Mouse (Mus musculus): ENCODE measurements around the gene Trpc7. TPM values are rescaled to one million over a fixed set of nuclear protein-coding genes. Genes with fewer than 3 reads are reported as not detected.

Trpc7 gene
- polyA plus RNA-seq, 1 experiment from 2014 or later, result 0.20 TPM

- 78% methylated on average over 7 of the region's 7 CpGs for WGBS
- Histone ChIP-seq H3K4me3 (ENCODE audit: low read depth, low read length) (no peak overlapping the region), H3K9ac (ENCODE audit: low read depth, low read length) (no peak overlapping the region), H3K27ac (ENCODE audit: low read depth, low read length) (no peak overlapping the region), H3K27me3 (replicated peaks; ENCODE audit: control insufficient read depth, insufficient read depth, low read length) (no peaks in the 10 kb centered on the region), H3K36me3 (ENCODE audit: control insufficient read depth, insufficient read depth) (no peaks in the 10 kb centered on the region), H3K4me2 (replicated peaks; ENCODE audit: low read depth) (no peak overlapping the region), H3K4me1 (replicated peaks; ENCODE audit: control insufficient read depth, insufficient read depth, low read length) (no peaks in the 10 kb centered on the region), H3K9me3 (ENCODE audit: control insufficient read depth) (no peaks in the 10 kb centered on the region)
- TF ChIP-seq CTCF (IDR thresholded peaks at IDR 0.05; ENCODE audit: low read depth), result no peak
- ATAC-seq, result no peak
Measured at GRCm38 (mm10) chr13:56914721-56915120, 18.9 kb upstream of the Trpc7 start.

GRCm38 (mm10) chr13:56911093-56911492 is 15.3 kb upstream of the Trpc7 start:
- WGBS, result 90% methylated on average over 12 of the region's 12 CpGs
- H3K9me3 ChIP-seq (ENCODE audit: control insufficient read depth), result no peaks in the 10 kb centered on the region

GRCm38 (mm10) chr13:56895386-56895785 is 407 bp downstream of the Trpc7 start:
- TF ChIP-seq CTCF (IDR thresholded peaks at IDR 0.05; ENCODE audit: low read depth), result no peak
- Histone ChIP-seq H3K27me3 (replicated peaks; ENCODE audit: control insufficient read depth, insufficient read depth, low read length) (no peaks in the 10 kb centered on the region), H3K4me2 (replicated peaks; ENCODE audit: low read depth) (no peak overlapping the region), H3K9me3 (ENCODE audit: control insufficient read depth) (no peaks in the 10 kb centered on the region), H3K36me3 (ENCODE audit: control insufficient read depth, insufficient read depth) (no peaks in the 10 kb centered on the region), H3K4me1 (replicated peaks; ENCODE audit: control insufficient read depth, insufficient read depth, low read length) (no peaks in the 10 kb centered on the region), H3K27ac (ENCODE audit: low read depth, low read length) (no peak overlapping the region), H3K9ac (ENCODE audit: low read depth, low read length) (no peak overlapping the region), H3K4me3 (ENCODE audit: low read depth, low read length) (no peak overlapping the region)
- WGBS, result 4% methylated on average over 17 of the region's 17 CpGs
- no peak for ATAC-seq

More at GRCm38 (mm10) chr13:56911093-56911492, 15.3 kb upstream of the Trpc7 start:
- Histone ChIP-seq H3K36me3 (ENCODE audit: control insufficient read depth, insufficient read depth) (no peaks in the 10 kb centered on the region), H3K4me2 (replicated peaks; ENCODE audit: low read depth) (no peak overlapping the region), H3K9ac (ENCODE audit: low read depth, low read length) (no peak overlapping the region), H3K4me3 (ENCODE audit: low read depth, low read length) (no peak overlapping the region), H3K4me1 (replicated peaks; ENCODE audit: control insufficient read depth, insufficient read depth, low read length) (no peaks in the 10 kb centered on the region), H3K27ac (ENCODE audit: low read depth, low read length) (no peak overlapping the region), H3K27me3 (replicated peaks; ENCODE audit: control insufficient read depth, insufficient read depth, low read length) (no peaks in the 10 kb centered on the region)
- TF ChIP-seq CTCF (IDR thresholded peaks at IDR 0.05; ENCODE audit: low read depth), result no peak
- no peak for ATAC-seq

- H3K36me3 ChIP-seq (ENCODE audit: control insufficient read depth, insufficient read depth), result no peaks in the 10 kb centered on the region
- H3K4me1 ChIP-seq (replicated peaks; ENCODE audit: control insufficient read depth, insufficient read depth, low read length), result no peaks in the 10 kb centered on the region
- 73% methylated on average over 5 of the region's 5 CpGs for WGBS
- H3K27ac ChIP-seq (ENCODE audit: low read depth, low read length), result no peak overlapping the region
- no peak overlapping the region for H3K4me2 ChIP-seq (replicated peaks; ENCODE audit: low read depth)
- no peaks in the 10 kb centered on the region for H3K9me3 ChIP-seq (ENCODE audit: control insufficient read depth)
- H3K27me3 ChIP-seq (replicated peaks; ENCODE audit: control insufficient read depth, insufficient read depth, low read length), result no peaks in the 10 kb centered on the region
- H3K4me3 ChIP-seq (ENCODE audit: low read depth, low read length), result no peak overlapping the region
- no peak overlapping the region for H3K9ac ChIP-seq (ENCODE audit: low read depth, low read length)
- no peak for ATAC-seq
- no peak for TF ChIP-seq CTCF (IDR thresholded peaks at IDR 0.05; ENCODE audit: low read depth)
Measured at GRCm38 (mm10) chr13:56894543-56894942, 1.2 kb downstream of the Trpc7 start.

GRCm38 (mm10) chr13:56889888-56890287 is 5.9 kb downstream of the Trpc7 start:
- H3K27ac ChIP-seq (ENCODE audit: low read depth, low read length), result no peak overlapping the region
- no peaks in the 10 kb centered on the region for H3K27me3 ChIP-seq (replicated peaks; ENCODE audit: control insufficient read depth, insufficient read depth, low read length)
- H3K4me3 ChIP-seq (ENCODE audit: low read depth, low read length), result no peak overlapping the region
- 54% methylated on average over 7 of the region's 7 CpGs for WGBS
- no peaks in the 10 kb centered on the region for H3K9me3 ChIP-seq (ENCODE audit: control insufficient read depth)
- no peak overlapping the region for H3K9ac ChIP-seq (ENCODE audit: low read depth, low read length)
- no peaks in the 10 kb centered on the region for H3K4me1 ChIP-seq (replicated peaks; ENCODE audit: control insufficient read depth, insufficient read depth, low read length)
- TF ChIP-seq CTCF (IDR thresholded peaks at IDR 0.05; ENCODE audit: low read depth), result no peak
- H3K4me2 ChIP-seq (replicated peaks; ENCODE audit: low read depth), result no peak overlapping the region
- no peak for ATAC-seq
- H3K36me3 ChIP-seq (ENCODE audit: control insufficient read depth, insufficient read depth), result no peaks in the 10 kb centered on the region

DNA sequence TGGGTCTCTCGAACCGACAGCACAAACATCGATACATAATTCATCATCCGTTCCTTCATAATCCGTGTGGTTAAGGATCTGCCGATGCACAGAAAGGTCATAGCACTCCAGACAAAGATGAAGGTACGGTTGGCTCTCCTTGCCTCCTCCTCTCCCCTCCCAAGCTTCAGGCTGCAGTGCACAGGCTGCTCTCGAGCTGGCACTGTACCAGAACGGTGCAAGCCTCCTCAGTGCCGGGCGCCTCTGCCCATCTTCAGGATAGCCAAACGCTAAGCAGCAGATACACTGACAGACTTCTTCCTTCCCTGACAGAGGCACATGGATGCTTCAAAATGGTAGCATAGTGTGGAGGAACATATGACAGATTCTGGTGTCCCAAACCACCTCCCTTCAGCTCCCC is 12.9 kb downstream of the Trpc7 start:
- no peak overlapping the region for H3K9ac ChIP-seq (ENCODE audit: low read depth, low read length)
- no peaks in the 10 kb centered on the region for H3K9me3 ChIP-seq (ENCODE audit: control insufficient read depth)
- no peak overlapping the region for H3K4me3 ChIP-seq (ENCODE audit: low read depth, low read length)
- no peak overlapping the region for H3K4me2 ChIP-seq (replicated peaks; ENCODE audit: low read depth)
- TF ChIP-seq CTCF (IDR thresholded peaks at IDR 0.05; ENCODE audit: low read depth), result no peak
- H3K4me1 ChIP-seq (replicated peaks; ENCODE audit: control insufficient read depth, insufficient read depth, low read length), result no peaks in the 10 kb centered on the region
- no peaks in the 10 kb centered on the region for H3K36me3 ChIP-seq (ENCODE audit: control insufficient read depth, insufficient read depth)
- no peaks in the 10 kb centered on the region for H3K27me3 ChIP-seq (replicated peaks; ENCODE audit: control insufficient read depth, insufficient read depth, low read length)
- no peak overlapping the region for H3K27ac ChIP-seq (ENCODE audit: low read depth, low read length)
- 85% methylated on average over 12 of the region's 12 CpGs for WGBS
- ATAC-seq, result no peak

DNA sequence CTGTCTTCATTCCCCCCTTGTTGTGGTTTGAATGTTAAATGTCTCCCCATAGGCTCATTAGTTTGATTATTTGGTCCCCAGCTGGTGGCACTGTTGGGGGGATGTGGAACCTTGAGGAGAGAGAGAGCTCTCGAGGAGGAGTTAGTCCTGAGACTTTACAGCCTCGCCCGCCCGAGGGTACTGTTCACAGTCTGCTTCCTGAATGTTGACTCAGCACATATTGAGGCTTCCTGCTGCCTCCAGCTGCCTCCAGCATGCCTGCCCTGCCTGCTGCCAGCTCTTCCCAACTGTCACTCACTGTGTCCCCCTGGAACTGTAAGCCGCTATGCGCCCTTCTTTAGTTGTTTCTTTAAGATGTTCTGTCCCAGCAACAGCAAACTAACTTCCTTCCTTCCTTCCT is 31.2 kb downstream of the Trpc7 start:
- no peak for ATAC-seq

More for the DNA sequence above, 31.2 kb downstream of the Trpc7 start:
- Histone ChIP-seq H3K27me3 (replicated peaks; ENCODE audit: control insufficient read depth, insufficient read depth, low read length) (no peaks in the 10 kb centered on the region), H3K4me2 (replicated peaks; ENCODE audit: low read depth) (no peak overlapping the region), H3K4me3 (ENCODE audit: low read depth, low read length) (no peak overlapping the region), H3K36me3 (ENCODE audit: control insufficient read depth, insufficient read depth) (no peaks in the 10 kb centered on the region), H3K4me1 (replicated peaks; ENCODE audit: control insufficient read depth, insufficient read depth, low read length) (no peaks in the 10 kb centered on the region), H3K9me3 (ENCODE audit: control insufficient read depth) (no peaks in the 10 kb centered on the region), H3K27ac (ENCODE audit: low read depth, low read length) (no peak overlapping the region), H3K9ac (ENCODE audit: low read depth, low read length) (no peak overlapping the region)
- TF ChIP-seq CTCF (IDR thresholded peaks at IDR 0.05; ENCODE audit: low read depth), result no peak
- 71% methylated on average over 6 of the region's 6 CpGs for WGBS

Measured in intestine, postnatal 0 days (tissue).